Mouse (Mus musculus) intestine, embryonic 16.5 days (tissue): ENCODE measurements around the gene Oas1d. TPM values are rescaled to one million over a fixed set of nuclear protein-coding genes. Genes with fewer than 3 reads are reported as not detected.

Source experiments
- polyA plus RNA-seq: library from polyadenylated mRNA; unstranded; fragments of >200 nt; fragmentation: Nextera tagmentation; extraction: Ambion mirVana; gene quantifications from 2 replicates; pipeline ENCODE4 v1.2.1, GENCODE M21; 2015

Gene Oas1d
- polyA plus RNA-seq, 1 experiment from 2014 or later = not detected

Other genes starting within 250 kb of the Oas1d start
- 2.2 and 3.0 TPM in 2 replicates for gene Dtx1, start 202.6 kb upstream of the Oas1d start, polyA plus RNA-seq
- 0.23 and 0.29 TPM in 2 replicates for gene Oas2, start 164.7 kb upstream of the Oas1d start, polyA plus RNA-seq
- gene Oas3, start 136.9 kb upstream of the Oas1d start, polyA plus RNA-seq = 0.18 and 0.20 TPM in 2 replicates
- gene Oas1e, start 119.0 kb upstream of the Oas1d start, polyA plus RNA-seq = not detected in 2 replicates
- gene Oas1c, start 102.0 kb upstream of the Oas1d start, polyA plus RNA-seq = 0.58 and 1.1 TPM in 2 replicates
- 0.20 TPM in 1 of 2 replicates, not detected in the other for gene Oas1f, start 67.2 kb upstream of the Oas1d start, polyA plus RNA-seq
- not detected in 2 replicates for gene Oas1h, start 53.1 kb upstream of the Oas1d start, polyA plus RNA-seq
- gene Oas1g, start 26.9 kb upstream of the Oas1d start, polyA plus RNA-seq = 1.5 and 2.6 TPM in 2 replicates
- gene Oas1a, start 7.0 kb upstream of the Oas1d start, polyA plus RNA-seq = 8.9 and 9.8 TPM in 2 replicates
- gene Rph3a, start 95.6 kb downstream of the Oas1d start, polyA plus RNA-seq = 0.13 and 0.16 TPM in 2 replicates